Mouse (Mus musculus) layer of hippocampus, adult 2 months (tissue): ENCODE results near the gene Pxn. TPM values are rescaled to one million over a fixed set of nuclear protein-coding genes. Genes with fewer than 3 reads are reported as not detected.
"Not testable (repeated sequence)": the region's sequence is repeated elsewhere in the genome, so short reads cannot be mapped to it uniquely, and the experiment has no call there.

Source experiments
- DNase-seq, 2 experiments: peaks; one replicate each; pipeline ENCODE4 v3.0.0; 2022; ENCODE audit warnings: low spot score in 2 of 2
- H3K27ac ChIP-seq: fragments of 200-600 bp; 2 replicates; pipeline ENCODE4 v1.8.1; 2022
- H3K4me3 ChIP-seq: fragments of 200-600 bp; 2 replicates; pipeline ENCODE4 v1.8.1; 2022; ENCODE audit warnings: mild to moderate bottlenecking
- CTCF ChIP-seq: fragments of 200-600 bp; conservative IDR thresholded peaks from 2 replicates; pipeline ENCODE4 v1.8.1; 2022; ENCODE audit warnings: antibody characterized with exemption, mild to moderate bottlenecking, moderate library complexity
- total RNA-seq, 2 experiments: library from RNA; stranded (reverse); gene quantifications; 2 replicates each; pipeline ENCODE4 v1.2.3; 2021

The Pxn gene
- total RNA-seq, 2 experiments from 2014 or later: 40.8 to 47.3 TPM

DNA sequence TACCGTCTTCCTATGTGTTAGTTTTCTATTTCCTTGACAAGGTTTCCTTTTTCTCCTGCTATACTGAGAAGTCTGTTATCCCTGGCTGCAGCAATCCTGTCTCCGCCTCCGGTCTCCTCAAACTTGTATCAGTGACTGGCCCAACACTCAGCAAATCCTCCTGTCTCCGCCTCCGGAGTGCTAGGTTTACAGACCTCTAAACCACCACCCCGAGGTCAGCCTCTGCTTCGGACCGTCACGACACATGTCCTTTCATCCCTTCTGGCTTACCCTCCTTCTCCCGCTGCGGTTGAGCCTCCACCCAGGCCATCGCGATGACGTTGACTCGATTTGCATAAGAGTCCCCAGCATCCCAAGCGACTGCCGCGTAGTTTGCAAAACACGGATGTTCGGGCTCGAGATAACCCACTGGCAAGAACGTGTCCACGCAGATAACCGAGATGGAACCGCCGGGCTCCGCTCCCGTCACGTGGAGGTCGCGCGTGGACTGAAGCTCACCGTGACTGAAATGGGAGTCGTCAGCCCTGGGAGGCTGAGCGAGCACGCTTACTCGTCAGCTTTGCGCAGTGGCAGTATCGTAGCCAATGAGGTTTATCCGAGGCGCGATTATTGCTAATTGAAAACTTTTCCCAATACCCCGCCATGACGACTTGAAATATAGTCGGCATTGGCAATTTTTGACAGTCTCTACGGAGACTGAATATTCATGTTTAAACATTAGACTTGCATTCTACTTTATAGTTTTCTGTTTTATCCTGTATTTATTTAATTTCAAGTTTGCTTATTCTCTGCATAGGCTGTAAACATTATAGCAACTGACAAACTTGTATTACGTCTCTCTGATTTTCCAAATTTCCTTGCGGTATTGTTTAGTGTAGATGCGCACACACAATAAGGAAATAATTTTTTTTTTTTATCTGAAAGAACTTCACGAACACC is 16.5 kb upstream of the Pxn start:
- peak; percentile 80 to 85 for DNase-seq
- Histone ChIP-seq H3K4me3 (peak overlapping the region; percentile 63), H3K27ac (peak overlapping the region; percentile 100)
- no peak for TF ChIP-seq CTCF

- DNase-seq: no peak
- no peak for TF ChIP-seq CTCF
- H3K4me3 ChIP-seq: peak overlapping the region; percentile 63; the same call in 1 of the 2 replicates
- H3K27ac ChIP-seq: no peak overlapping the region; the same call in 1 of the 2 replicates
These were observed 15.9 kb upstream of the Pxn start for GRCm38 (mm10) chr5:115490638-115491000.

- H3K27ac ChIP-seq: no peak overlapping the region
- H3K4me3 ChIP-seq: no peak overlapping the region
- peak; percentile 46 for TF ChIP-seq CTCF
- no peak for DNase-seq
These were observed 15.4 kb upstream of the Pxn start for GRCm38 (mm10) chr5:115491076-115491475.

GRCm38 (mm10) chr5:115491771-115492322 is 14.6 kb upstream of the Pxn start:
- DNase-seq: no peak
- Histone ChIP-seq H3K4me3 (peak overlapping the region; percentile 19; the same call in 1 of the 2 replicates), H3K27ac (peak overlapping the region; percentile 53; the same call in 1 of the 2 replicates)
- no peak for TF ChIP-seq CTCF

GRCm38 (mm10) chr5:115492711-115493335 is 13.7 kb upstream of the Pxn start:
- no peak for DNase-seq
- Histone ChIP-seq H3K27ac (no peak overlapping the region), H3K4me3 (no peak overlapping the region)
- TF ChIP-seq CTCF: no peak

GRCm38 (mm10) chr5:115493441-115493840 is 13.0 kb upstream of the Pxn start:
- H3K4me3 ChIP-seq: no peak overlapping the region
- no peak for TF ChIP-seq CTCF
- DNase-seq: no peak
- no peak overlapping the region for H3K27ac ChIP-seq

- not testable (repeated sequence) for DNase-seq, H3K27ac ChIP-seq, H3K4me3 ChIP-seq
These were observed 10.9 kb upstream of the Pxn start for GRCm38 (mm10) chr5:115495618-115496017.

GRCm38 (mm10) chr5:115497033-115497432 is 9.4 kb upstream of the Pxn start:
- Histone ChIP-seq H3K4me3 (no peak overlapping the region), H3K27ac (no peak overlapping the region)
- no peak for TF ChIP-seq CTCF
- no peak for DNase-seq

- no peak for TF ChIP-seq CTCF
- Histone ChIP-seq H3K4me3 (no peak overlapping the region), H3K27ac (no peak overlapping the region)
- DNase-seq: no peak
These were observed 7.9 kb upstream of the Pxn start for GRCm38 (mm10) chr5:115498307-115499240.

DNA sequence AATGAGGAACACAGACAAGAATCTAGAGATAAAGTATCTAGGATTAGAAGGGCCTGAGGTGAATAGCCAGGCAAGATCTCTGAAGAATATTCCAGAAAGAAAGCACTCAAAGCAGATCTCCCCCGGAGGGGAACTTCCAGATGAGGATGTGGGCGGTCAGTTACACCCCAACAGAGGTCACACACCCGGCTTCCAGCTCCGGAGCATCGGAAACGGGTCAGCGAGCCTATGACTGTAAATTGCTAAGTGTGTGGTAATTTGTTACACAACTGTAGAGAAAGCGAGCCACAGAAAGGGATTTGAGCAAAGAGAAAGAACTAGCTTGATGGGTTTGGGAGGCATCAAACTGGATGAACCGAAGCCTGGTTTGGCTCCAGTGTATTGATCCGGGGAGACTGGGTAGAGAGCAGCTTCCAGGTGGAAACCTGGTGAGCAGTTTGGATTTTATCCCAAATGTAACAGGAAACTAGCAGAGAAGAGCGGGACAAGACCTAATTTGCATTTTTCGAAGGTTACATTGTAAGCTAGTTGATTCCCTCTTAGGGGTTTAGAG is 6.0 kb upstream of the Pxn start:
- DNase-seq: no peak
- TF ChIP-seq CTCF: no peak
- H3K27ac ChIP-seq: no peak overlapping the region
- no peak overlapping the region for H3K4me3 ChIP-seq

DNA sequence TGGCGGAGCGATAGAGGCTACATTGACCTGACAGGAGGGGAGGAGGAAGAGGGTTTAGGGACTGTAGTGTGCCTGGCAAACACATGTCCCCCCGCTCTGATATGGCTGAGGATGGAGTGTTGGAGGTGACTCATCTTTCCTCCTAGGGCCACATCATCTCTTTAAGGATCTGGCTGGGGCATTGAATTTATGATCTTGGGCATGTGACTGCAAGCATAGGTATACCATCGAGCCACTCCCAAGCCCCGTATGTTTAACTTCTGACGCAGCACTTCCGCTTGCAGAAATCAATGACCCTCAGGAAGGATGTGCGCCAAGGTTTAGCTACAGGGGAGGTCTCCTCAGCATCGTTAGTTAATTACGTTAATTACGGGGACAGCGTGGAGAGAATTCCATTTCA is 3.4 kb upstream of the Pxn start:
- no peak for TF ChIP-seq CTCF
- no peak for DNase-seq

GRCm38 (mm10) chr5:115505617-115506016 is 859 bp upstream of the Pxn start:
- H3K27ac ChIP-seq, H3K4me3 ChIP-seq, DNase-seq: not testable (repeated sequence)

More for the DNA sequence above, 3.4 kb upstream of the Pxn start:
- Histone ChIP-seq H3K4me3 (no peak overlapping the region), H3K27ac (no peak overlapping the region)
